14 mouse cellular contexts compared by ENCODE assay signal in the genomic region with DNA sequence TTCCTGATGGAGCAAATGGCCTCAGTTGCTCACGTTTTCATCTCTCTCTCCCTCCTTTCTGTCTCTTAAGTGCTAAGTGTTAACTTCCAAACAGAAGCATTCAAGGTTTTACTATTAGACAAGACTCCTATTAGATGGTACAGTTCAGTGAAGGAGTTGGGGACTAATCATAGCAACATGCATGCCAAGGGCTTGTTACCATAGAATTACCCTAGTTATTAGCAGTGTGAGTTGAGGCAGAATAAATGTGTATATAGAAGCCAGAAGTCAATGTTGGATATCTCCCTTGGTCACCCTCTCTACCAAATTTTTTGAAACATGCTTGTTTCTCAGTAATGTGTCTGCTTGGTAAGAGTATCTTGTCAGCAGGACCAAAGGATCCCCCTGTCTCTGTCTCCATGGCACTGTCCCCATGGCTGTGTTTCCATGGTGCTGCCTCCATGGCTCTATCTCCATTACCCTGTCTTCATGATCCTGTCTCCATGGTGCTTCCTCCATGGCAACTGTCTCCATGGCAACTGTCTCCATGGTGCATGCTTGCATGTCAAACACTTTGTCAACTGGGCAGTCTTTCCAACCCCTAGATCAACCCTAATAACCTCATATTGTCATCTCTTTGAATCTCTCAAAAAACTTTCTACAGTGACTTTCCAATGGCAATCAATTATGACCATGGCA.
A peak's percentile ranks its signal among the peaks of the same experiment; 100 is the strongest.
DNase-seq lines count a peak whose midpoint lies in the region; ATAC-seq and TF ChIP-seq lines count a peak whose summit lies in the region.
"Had no signal": no experiment of that assay in that cellular context is flagged by ENCODE, and none has a peak within 500 bp of the region (broad histone marks: within the 10 kb centered on the region; RNA-seq: fewer than 3 reads in every experiment).

No protein-coding gene starts in this region.

- intact Hi-C loops in heart, adult 2 months (cut with DNase I) = no loop called here

- no peak for TF ChIP-seq POLR2A in heart, adult 2 months (IDR thresholded peaks at IDR 0.05; ENCODE audit: insufficient read depth, low read depth, low read length)

- no peak overlapping the region for H3K27ac ChIP-seq in embryonic facial prominence, embryonic 11.5 days (replicated peaks; ENCODE audit: low read depth, low read length)
- H3K27ac ChIP-seq in hindbrain, embryonic 14.5 days = no peak overlapping the region
- no peak overlapping the region for H3K27ac ChIP-seq in heart, adult 2 months
- H3K27ac ChIP-seq: embryonic facial prominence, embryonic 12.5 days; limb, embryonic 13.5 days; lung, embryonic 15.5 days; stomach, embryonic 15.5 days had no signal

- H3K9me3 ChIP-seq in embryonic facial prominence, embryonic 11.5 days (replicated peaks; ENCODE audit: control insufficient read depth, low read length) = no peaks in the 10 kb centered on the region
- H3K9me3 ChIP-seq in hindbrain, embryonic 14.5 days (ENCODE audit: control insufficient read depth, low read length) = no peaks in the 10 kb centered on the region
- H3K9me3 ChIP-seq: embryonic facial prominence, embryonic 12.5 days; heart, embryonic 12.5 days; limb, embryonic 13.5 days; lung, embryonic 15.5 days; stomach, embryonic 15.5 days had no signal

- DNase-seq in brain, embryonic 18.5 days (ENCODE audit: low read depth, low spot score) = peak; percentile 20
- no peak for DNase-seq in embryonic facial prominence, embryonic 11.5 days (ENCODE audit: low spot score)
- peak; percentile 73 for DNase-seq in hindbrain, embryonic 14.5 days (ENCODE audit: low spot score)
- peak; percentile 78 for DNase-seq in neural tube, embryonic 10.5 days (ENCODE audit: extremely low spot score, low spot score)
- no peak for DNase-seq in heart, adult 2 months
- DNase-seq in gastrocnemius, postnatal 25 days = no peak
- DNase-seq in lung, postnatal 36 days = no peak
- DNase-seq in testis, postnatal 14 days (ENCODE audit: low spot score) = no peak

- no peaks in the 10 kb centered on the region for H3K27me3 ChIP-seq in embryonic facial prominence, embryonic 11.5 days (ENCODE audit: control insufficient read depth, insufficient read depth, low read length)
- no peaks in the 10 kb centered on the region for H3K27me3 ChIP-seq in hindbrain, embryonic 14.5 days (ENCODE audit: control insufficient read depth, insufficient read depth, low read length)
- no peaks in the 10 kb centered on the region for H3K27me3 ChIP-seq in heart, adult 2 months (ENCODE audit: control insufficient read depth, insufficient read depth, low read length)
- H3K27me3 ChIP-seq: embryonic facial prominence, embryonic 12.5 days; heart, embryonic 12.5 days; limb, embryonic 13.5 days; lung, embryonic 15.5 days; stomach, embryonic 15.5 days had no signal

- no peak overlapping the region for H3K4me3 ChIP-seq in embryonic facial prominence, embryonic 11.5 days (ENCODE audit: low read depth, low read length)
- H3K4me3 ChIP-seq in hindbrain, embryonic 14.5 days (replicated peaks; ENCODE audit: low read length) = no peak overlapping the region
- no peak overlapping the region for H3K4me3 ChIP-seq in heart, adult 2 months
- H3K4me3 ChIP-seq: embryonic facial prominence, embryonic 12.5 days; heart, embryonic 12.5 days; limb, embryonic 13.5 days; lung, embryonic 15.5 days; stomach, embryonic 15.5 days had no signal

- H3K9ac ChIP-seq in embryonic facial prominence, embryonic 11.5 days (replicated peaks; ENCODE audit: low read length) = no peak overlapping the region
- H3K9ac ChIP-seq in hindbrain, embryonic 14.5 days = no peak overlapping the region
- no peak overlapping the region for H3K9ac ChIP-seq in heart, adult 2 months (ENCODE audit: low read depth, low read length)
- H3K9ac ChIP-seq: embryonic facial prominence, embryonic 12.5 days; heart, embryonic 12.5 days; limb, embryonic 13.5 days; lung, embryonic 15.5 days; stomach, embryonic 15.5 days had no signal

- no peaks in the 10 kb centered on the region for H3K4me1 ChIP-seq in embryonic facial prominence, embryonic 11.5 days (ENCODE audit: control insufficient read depth, insufficient read depth, low read length)
- no peaks in the 10 kb centered on the region for H3K4me1 ChIP-seq in hindbrain, embryonic 14.5 days (replicated peaks; ENCODE audit: control insufficient read depth, insufficient read depth, low read length)
- H3K4me1 ChIP-seq in heart, adult 2 months (ENCODE audit: control insufficient read depth, insufficient read depth, low read length) = no peaks in the 10 kb centered on the region
- H3K4me1 ChIP-seq: embryonic facial prominence, embryonic 12.5 days; limb, embryonic 13.5 days; lung, embryonic 15.5 days; stomach, embryonic 15.5 days had no signal

- H3K79me2 ChIP-seq in heart, adult 2 months (replicated peaks; ENCODE audit: control insufficient read depth, insufficient read depth, low read length) = no peaks in the 10 kb centered on the region

- no peak for TF ChIP-seq CTCF in heart, adult 2 months (IDR thresholded peaks at IDR 0.05)

- WGBS in embryonic facial prominence, embryonic 11.5 days = 80% methylated on average over 1 of the region's 1 CpGs
- WGBS in hindbrain, embryonic 14.5 days = 78% methylated on average over 1 of the region's 1 CpGs
- WGBS in heart, adult 2 months = 78% methylated on average over 1 of the region's 1 CpGs

- peak; percentile 52; the same call in 1 of the 2 replicates for ATAC-seq in embryonic facial prominence, embryonic 11.5 days (replicated peaks; ENCODE audit: insufficient number of reproducible peaks, low FRiP score, low TSS enrichment, low read depth)
- peak; percentile 94 for ATAC-seq in hindbrain, embryonic 14.5 days (ENCODE audit: low FRiP score)
- ATAC-seq: intestine, postnatal 0 days had no signal

- no peaks in the 10 kb centered on the region for H3K36me3 ChIP-seq in embryonic facial prominence, embryonic 11.5 days (replicated peaks; ENCODE audit: control insufficient read depth, insufficient read depth, low read depth, low read length)
- H3K36me3 ChIP-seq in hindbrain, embryonic 14.5 days (replicated peaks; ENCODE audit: control insufficient read depth, insufficient read depth) = no peaks in the 10 kb centered on the region
- H3K36me3 ChIP-seq in heart, adult 2 months (ENCODE audit: control insufficient read depth, insufficient read depth, low read length) = no peaks in the 10 kb centered on the region
- H3K36me3 ChIP-seq: embryonic facial prominence, embryonic 12.5 days; heart, embryonic 12.5 days; limb, embryonic 13.5 days; lung, embryonic 15.5 days; stomach, embryonic 15.5 days had no signal

- no peak overlapping the region for H3K4me2 ChIP-seq in embryonic facial prominence, embryonic 11.5 days (ENCODE audit: low read depth, low read length)
- H3K4me2 ChIP-seq in hindbrain, embryonic 14.5 days (replicated peaks) = no peak overlapping the region
- H3K4me2 ChIP-seq: embryonic facial prominence, embryonic 12.5 days; heart, embryonic 12.5 days; limb, embryonic 13.5 days; lung, embryonic 15.5 days; stomach, embryonic 15.5 days had no signal

- no peak for TF ChIP-seq EP300 in heart, adult 2 months (IDR thresholded peaks at IDR 0.05; ENCODE audit: insufficient read depth, low read depth, low read length)

Comparison
In these comparisons a context has a peak if more than half of its experiments do, and no peak if none do; other contexts are left out.
1. DNase-seq: peak in brain, embryonic 18.5 days (single experiment), hindbrain, embryonic 14.5 days (single experiment) and neural tube, embryonic 10.5 days (single experiment); none in embryonic facial prominence, embryonic 11.5 days (single experiment), heart, adult 2 months (0 of 2), gastrocnemius, postnatal 25 days (single experiment), lung, postnatal 36 days (single experiment) and testis, postnatal 14 days (single experiment).